Mouse (Mus musculus): ENCODE results near the gene Nr1h4. TPM values are rescaled to one million over a fixed set of nuclear protein-coding genes. Genes with fewer than 3 reads are reported as not detected.
"Not testable (repeated sequence)": the region's sequence is repeated elsewhere in the genome, so short reads cannot be mapped to it uniquely, and the experiment has no call there.

Gene Nr1h4
- polyA plus RNA-seq (2016; fragmentation: Nextera tagmentation; extraction: Ambion mirVana) = not detected in 2 replicates

DNA sequence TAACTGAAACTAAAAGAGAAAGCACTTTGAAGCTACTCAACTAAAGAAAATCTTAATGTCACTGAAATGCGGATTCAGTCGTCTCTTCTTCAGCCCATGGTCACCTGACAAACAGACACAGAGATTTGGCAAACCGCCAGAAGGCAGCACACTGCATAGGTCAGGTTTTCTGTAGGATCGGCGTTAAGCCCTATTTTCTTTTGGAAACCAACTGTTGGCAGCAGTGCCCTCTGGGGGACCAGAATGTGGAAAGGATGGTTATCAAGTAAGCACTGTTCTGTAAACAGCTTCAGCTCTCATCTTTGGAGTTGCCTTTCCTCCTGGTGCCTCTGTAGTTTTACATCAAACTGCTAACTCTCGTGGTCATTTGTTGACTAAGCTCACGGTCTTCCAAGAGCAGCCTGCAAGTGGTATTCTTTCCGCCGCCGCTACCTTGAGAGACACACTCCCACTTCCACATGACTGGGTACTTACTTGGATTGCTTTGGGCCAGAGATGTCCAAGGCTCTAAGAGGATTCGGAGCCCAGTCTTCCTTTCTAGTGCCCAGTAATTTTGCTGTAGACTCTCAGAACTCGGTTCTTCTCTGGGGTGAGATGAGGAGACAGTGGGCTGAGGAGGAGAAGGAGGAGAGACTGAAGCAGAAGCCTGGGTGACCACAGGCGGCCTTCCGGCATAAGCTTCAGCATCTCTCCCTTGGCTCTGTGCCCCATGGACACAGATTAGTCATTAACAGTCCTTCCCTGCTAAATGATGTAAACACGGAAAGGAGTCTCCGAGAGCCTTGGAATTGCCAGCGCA is at the start of gene Nr1h4:
Gene Nr1h4, minus strand, starts transcription at position 657 of the 799 bp plus-strand sequence.
- WGBS = 88% methylated on average over 17 of the region's 17 CpGs
- no peaks in the 10 kb centered on the region for H3K4me1 ChIP-seq
- DNase-seq (ENCODE audit: extremely low spot score, low spot score) = no peak
- H3K9me3 ChIP-seq = no peaks in the 10 kb centered on the region
- no peaks in the 10 kb centered on the region for H3K36me3 ChIP-seq (replicated peaks)
- no peak within 1 kb of the TSS for H3K4me3 ChIP-seq
- no peak within 1 kb of the TSS for H3K27ac ChIP-seq
- H3K27me3 ChIP-seq (ENCODE audit: poor library complexity, severe bottlenecking) = no peaks in the 10 kb centered on the region

DNA sequence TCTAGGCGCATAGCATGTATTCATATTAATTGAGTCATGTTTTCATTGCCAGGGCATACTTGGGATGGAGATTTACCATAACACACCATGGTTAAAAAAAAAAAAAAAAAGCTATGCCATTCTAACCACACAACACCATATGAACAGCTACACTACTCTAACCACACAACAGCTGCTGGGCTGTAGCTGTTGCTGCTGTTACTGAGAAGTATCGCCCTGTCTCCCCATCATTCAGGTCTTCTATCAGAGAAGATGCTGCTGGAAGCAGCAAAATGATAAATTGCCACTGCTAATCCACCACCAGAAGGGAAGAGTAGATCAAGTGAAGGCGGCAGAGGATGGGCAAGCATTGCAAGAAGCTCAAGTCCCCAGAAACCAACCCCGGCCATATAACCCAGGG is 45.4 kb upstream of the Nr1h4 start:
- WGBS = 90% methylated on average over 4 of the region's 4 CpGs
- no peak overlapping the region for H3K4me3 ChIP-seq

DNA sequence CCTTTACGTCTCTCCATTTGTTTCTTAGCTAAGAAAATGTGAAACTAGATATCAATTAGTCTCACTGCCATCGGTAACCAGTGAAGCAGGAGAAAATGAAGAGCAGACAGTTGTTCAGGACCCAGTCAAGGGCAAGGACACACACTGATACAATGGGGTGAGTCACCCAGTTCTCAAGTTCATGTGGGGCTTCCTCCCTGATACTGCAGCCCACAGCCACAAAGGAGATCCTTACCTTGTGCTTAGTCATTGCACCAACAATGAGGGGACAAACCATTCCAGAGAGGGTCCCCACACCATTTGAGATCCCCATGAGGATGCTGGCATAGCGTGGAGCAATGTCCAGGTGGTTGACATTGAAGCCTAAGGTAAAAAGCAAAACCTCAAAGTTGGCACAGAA is 44.3 kb upstream of the Nr1h4 start:
- no peak for DNase-seq (ENCODE audit: extremely low spot score, low spot score)
- Histone ChIP-seq H3K27me3 (ENCODE audit: poor library complexity, severe bottlenecking) (no peaks in the 10 kb centered on the region), H3K27ac (no peak overlapping the region), H3K4me1 (no peaks in the 10 kb centered on the region), H3K9me3 (no peaks in the 10 kb centered on the region), H3K4me3 (no peak overlapping the region), H3K36me3 (replicated peaks) (no peaks in the 10 kb centered on the region)
- WGBS = 84% methylated on average over 3 of the region's 3 CpGs

More for the DNA sequence above, 45.4 kb upstream of the Nr1h4 start:
- Histone ChIP-seq H3K27ac (no peak overlapping the region), H3K9me3 (no peaks in the 10 kb centered on the region), H3K27me3 (ENCODE audit: poor library complexity, severe bottlenecking) (no peaks in the 10 kb centered on the region), H3K4me1 (no peaks in the 10 kb centered on the region), H3K36me3 (replicated peaks) (no peaks in the 10 kb centered on the region)
- no peak for DNase-seq (ENCODE audit: extremely low spot score, low spot score)

DNA sequence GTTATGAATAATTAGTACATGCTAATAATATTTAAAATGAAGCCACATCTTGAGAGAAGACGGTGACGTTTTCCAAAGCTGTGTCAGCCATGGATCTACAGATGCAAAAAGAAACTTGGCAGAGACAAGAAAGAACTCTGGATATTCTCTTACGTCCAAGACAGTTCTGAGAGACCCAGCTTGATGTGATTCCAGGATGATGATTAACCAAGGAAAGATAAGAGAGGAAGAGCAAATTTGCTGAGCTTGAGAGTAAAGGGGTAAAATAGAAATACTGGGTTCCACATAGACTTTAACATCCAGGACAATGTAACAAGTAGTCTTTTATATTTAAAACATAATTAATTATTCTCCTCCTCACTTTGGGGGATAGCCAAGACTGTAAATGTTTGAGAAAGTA is 40.0 kb upstream of the Nr1h4 start:
- WGBS = 93% methylated on average over 3 of the region's 3 CpGs
- no peak overlapping the region for H3K4me3 ChIP-seq
- DNase-seq (ENCODE audit: extremely low spot score, low spot score) = no peak
- no peaks in the 10 kb centered on the region for H3K27me3 ChIP-seq (ENCODE audit: poor library complexity, severe bottlenecking)
- H3K36me3 ChIP-seq (replicated peaks) = no peaks in the 10 kb centered on the region
- H3K27ac ChIP-seq = no peak overlapping the region
- no peaks in the 10 kb centered on the region for H3K9me3 ChIP-seq
- H3K4me1 ChIP-seq = no peaks in the 10 kb centered on the region

DNA sequence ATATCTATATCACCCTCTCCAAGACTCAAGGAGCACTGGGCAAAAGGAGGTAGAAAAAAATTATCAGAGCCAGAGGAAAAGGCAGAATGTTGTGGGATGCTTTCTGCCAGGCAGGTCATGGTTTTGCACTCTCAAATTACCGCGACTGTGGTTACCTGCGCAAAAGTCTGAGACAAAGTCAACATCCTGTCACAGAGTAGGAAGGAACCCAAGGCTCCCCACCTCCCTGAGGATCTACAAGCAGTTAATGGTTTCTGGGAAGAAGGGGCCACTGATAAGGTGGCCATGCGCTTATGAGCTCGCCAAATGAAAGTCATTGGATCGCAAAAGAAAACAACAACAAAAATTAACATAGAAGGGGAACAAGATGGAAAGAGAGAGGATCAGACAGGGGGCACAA is 39.6 kb upstream of the Nr1h4 start:
- Histone ChIP-seq H3K4me1 (no peaks in the 10 kb centered on the region), H3K9me3 (no peaks in the 10 kb centered on the region), H3K36me3 (replicated peaks) (no peaks in the 10 kb centered on the region), H3K27me3 (ENCODE audit: poor library complexity, severe bottlenecking) (no peaks in the 10 kb centered on the region), H3K4me3 (no peak overlapping the region), H3K27ac (no peak overlapping the region)
- no peak for DNase-seq (ENCODE audit: extremely low spot score, low spot score)
- 96% methylated on average over 6 of the region's 6 CpGs for WGBS

DNA sequence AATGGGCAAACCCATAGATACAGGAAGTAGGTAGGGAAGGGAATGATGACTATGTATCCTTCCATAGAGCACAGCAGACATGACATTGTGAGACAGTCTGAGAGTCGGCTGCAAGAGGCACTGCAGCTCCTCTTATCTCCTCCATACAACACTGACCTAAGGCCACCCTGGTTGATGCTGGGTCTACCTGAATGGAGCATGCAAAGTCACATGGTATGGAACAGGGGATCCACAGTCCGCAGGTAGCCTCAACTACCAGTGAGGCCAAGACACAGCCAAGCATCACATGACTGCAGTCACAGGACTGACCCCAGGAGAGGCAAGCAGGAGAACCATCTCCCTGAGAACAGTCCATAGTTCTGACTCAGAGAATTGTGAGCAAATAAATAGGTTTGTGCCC is 34.0 kb upstream of the Nr1h4 start:
- Histone ChIP-seq H3K36me3 (replicated peaks) (no peaks in the 10 kb centered on the region), H3K4me3 (no peak overlapping the region), H3K27me3 (ENCODE audit: poor library complexity, severe bottlenecking) (no peaks in the 10 kb centered on the region), H3K27ac (no peak overlapping the region), H3K4me1 (no peaks in the 10 kb centered on the region), H3K9me3 (no peaks in the 10 kb centered on the region)
- no peak for DNase-seq (ENCODE audit: extremely low spot score, low spot score)
- 92% methylated on average over 2 of the region's 2 CpGs for WGBS

DNA sequence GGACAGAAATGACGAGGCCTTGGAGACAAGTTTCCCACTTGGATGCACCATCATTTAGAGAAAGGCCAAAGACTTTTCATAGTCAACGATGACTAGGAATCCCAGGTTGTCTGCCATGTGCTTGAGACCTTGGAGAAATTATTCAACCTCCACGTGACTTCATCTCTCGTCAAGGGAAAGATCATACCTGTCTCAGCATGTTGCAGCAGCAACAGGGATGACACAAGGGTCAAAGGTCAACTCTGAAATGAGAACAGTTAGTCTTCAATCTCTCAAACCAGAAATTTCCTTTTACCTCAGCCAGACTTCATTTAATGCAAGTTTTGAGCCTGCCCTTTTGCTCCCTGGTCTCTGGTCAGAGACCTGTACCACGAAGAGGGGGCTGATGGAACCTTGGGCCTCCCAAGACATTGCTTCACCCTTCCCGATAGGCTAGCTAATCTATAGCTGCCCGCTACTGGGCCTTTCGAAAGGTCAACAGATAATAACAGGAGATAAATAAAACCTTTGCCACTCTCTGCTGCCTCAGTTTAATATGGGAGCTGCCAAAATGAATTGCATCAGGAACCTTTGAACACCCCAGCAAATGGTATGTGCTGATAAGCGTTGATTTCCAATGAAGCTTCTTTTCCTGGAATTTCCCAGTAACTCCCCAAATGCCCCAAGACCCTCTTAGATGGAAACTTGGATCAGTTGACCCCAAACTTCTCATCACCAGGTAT is 32.1 kb upstream of the Nr1h4 start:
- 91% methylated on average over 9 of the region's 9 CpGs for WGBS

DNA sequence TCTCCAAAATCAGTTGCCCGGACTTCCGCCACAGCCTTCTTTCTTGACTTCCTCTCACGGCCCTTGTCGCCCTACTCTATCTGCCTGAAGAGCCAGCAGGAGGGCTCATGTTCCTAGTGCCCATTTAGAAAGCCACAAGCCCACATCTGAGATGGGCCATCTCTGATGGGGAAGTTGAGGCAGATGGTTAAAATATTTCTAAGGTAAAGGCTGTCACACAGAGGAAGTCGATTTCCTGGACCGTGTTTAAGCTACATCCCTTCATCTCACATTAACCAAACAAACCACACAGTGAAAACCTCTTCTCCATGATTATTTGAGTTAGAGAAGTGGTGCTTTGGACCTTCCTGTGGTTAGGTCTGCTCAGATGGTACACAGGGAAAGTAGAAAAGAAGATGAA is 28.7 kb upstream of the Nr1h4 start:
- H3K36me3 ChIP-seq (replicated peaks) = no peaks in the 10 kb centered on the region
- DNase-seq (ENCODE audit: extremely low spot score, low spot score) = no peak
- H3K4me1 ChIP-seq = no peaks in the 10 kb centered on the region
- no peaks in the 10 kb centered on the region for H3K9me3 ChIP-seq
- no peak overlapping the region for H3K4me3 ChIP-seq
- H3K27ac ChIP-seq = no peak overlapping the region
- WGBS = 94% methylated on average over 6 of the region's 6 CpGs
- H3K27me3 ChIP-seq (ENCODE audit: poor library complexity, severe bottlenecking) = no peaks in the 10 kb centered on the region

More for the DNA sequence above, 32.1 kb upstream of the Nr1h4 start:
- H3K4me1 ChIP-seq = no peaks in the 10 kb centered on the region
- H3K27me3 ChIP-seq (ENCODE audit: poor library complexity, severe bottlenecking) = no peaks in the 10 kb centered on the region
- H3K4me3 ChIP-seq = no peak overlapping the region
- H3K36me3 ChIP-seq (replicated peaks) = no peaks in the 10 kb centered on the region
- no peak for DNase-seq (ENCODE audit: extremely low spot score, low spot score)
- H3K9me3 ChIP-seq = no peaks in the 10 kb centered on the region
- H3K27ac ChIP-seq = no peak overlapping the region

DNA sequence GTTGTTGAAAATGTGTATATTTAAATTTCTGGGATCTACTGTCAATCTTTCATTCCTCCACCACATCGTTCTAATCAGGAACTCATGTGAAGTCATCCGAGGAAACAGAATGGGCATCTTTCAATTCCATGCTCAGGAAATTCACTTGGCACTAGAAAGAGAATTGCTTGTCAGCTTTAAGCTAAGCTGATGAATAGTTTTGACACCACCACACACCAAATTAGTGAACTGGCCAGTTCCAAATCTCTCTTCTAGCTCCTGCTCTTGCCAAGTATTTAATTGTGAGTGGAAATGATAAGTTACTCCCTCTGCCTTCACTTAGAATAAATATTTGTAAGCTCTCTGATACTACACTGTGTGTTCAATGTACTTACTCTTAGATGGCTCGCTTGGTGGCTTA is 26.0 kb upstream of the Nr1h4 start:
- Histone ChIP-seq H3K36me3 (replicated peaks) (no peaks in the 10 kb centered on the region), H3K27me3 (ENCODE audit: poor library complexity, severe bottlenecking) (no peaks in the 10 kb centered on the region), H3K27ac (no peak overlapping the region), H3K4me1 (no peaks in the 10 kb centered on the region), H3K9me3 (no peaks in the 10 kb centered on the region), H3K4me3 (no peak overlapping the region)
- WGBS = 89% methylated on average over 3 of the region's 3 CpGs
- no peak for DNase-seq (ENCODE audit: extremely low spot score, low spot score)

DNA sequence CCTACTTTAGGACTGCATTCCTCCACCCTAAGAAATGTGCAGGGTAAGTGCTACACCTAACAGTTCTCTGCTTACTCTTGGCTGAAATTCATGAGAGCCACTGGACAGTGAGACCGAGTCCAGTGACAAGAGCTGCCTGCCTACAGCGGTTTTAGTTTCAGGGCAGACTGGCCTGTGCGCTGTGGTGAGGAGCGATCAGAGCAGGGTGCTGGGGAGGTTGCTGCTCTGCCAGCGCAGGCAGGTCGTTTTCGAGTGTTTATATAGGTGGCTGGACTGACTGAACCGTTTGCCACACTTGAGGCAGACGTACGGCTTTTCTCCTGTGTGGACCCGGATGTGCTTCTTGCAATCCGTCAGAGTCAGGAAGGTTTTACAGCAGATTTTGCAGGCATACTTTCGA is 21.5 kb upstream of the Nr1h4 start:
- not testable (repeated sequence) for DNase-seq (ENCODE audit: extremely low spot score, low spot score); H3K4me1 ChIP-seq; H3K27me3 ChIP-seq (ENCODE audit: poor library complexity, severe bottlenecking); H3K36me3 ChIP-seq (replicated peaks); H3K4me3 ChIP-seq; H3K9me3 ChIP-seq; H3K27ac ChIP-seq
- 91% methylated on average over 13 of the region's 13 CpGs for WGBS

DNA sequence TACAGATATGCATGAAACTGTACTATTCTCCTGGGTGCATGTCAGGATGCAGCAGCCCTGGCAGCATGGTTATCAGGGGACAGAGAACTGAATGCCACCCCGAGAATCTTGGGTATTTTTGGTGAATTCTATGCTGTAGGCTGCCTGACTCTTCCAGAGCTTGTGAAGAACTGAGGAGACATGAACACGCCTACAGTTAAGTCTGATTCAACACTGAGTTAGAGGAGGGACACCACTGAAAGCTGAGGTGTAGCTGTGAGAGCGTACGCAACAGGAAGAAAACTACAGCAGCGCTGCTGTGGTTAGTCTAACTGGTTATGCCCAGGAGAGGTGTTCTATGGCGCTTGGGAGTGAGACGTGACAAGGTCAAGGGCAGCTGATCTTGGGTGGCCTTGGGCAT is 20.5 kb upstream of the Nr1h4 start:
- H3K36me3 ChIP-seq (replicated peaks); H3K4me1 ChIP-seq; H3K27ac ChIP-seq; H3K4me3 ChIP-seq; H3K27me3 ChIP-seq (ENCODE audit: poor library complexity, severe bottlenecking); DNase-seq (ENCODE audit: extremely low spot score, low spot score); H3K9me3 ChIP-seq: not testable (repeated sequence)
- WGBS = 91% methylated on average over 7 of the region's 7 CpGs

DNA sequence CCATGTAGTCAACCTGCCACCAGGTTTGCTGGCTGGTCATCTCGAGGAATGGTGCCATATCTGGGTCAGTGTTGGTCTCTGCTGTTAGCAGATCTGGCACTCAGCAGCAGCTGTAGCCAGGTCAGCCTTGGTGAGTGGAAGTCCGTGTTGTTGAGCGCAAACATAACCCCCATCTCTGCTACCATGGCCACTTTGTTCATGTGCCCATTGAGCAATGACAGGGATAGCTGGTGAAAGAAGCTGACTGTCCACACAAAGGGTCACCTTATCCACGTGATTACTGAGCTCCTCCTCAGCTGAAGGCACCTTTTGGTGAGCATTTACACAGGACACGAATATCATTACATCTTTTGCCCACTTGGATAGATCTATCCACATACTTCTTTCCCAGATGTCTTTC is 19.6 kb upstream of the Nr1h4 start:
- Histone ChIP-seq H3K9me3 (no peaks in the 10 kb centered on the region), H3K4me1 (no peaks in the 10 kb centered on the region), H3K36me3 (replicated peaks) (no peaks in the 10 kb centered on the region), H3K27ac (no peak overlapping the region), H3K4me3 (no peak overlapping the region), H3K27me3 (ENCODE audit: poor library complexity, severe bottlenecking) (no peaks in the 10 kb centered on the region)
- 82% methylated on average over 5 of the region's 5 CpGs for WGBS
- no peak for DNase-seq (ENCODE audit: extremely low spot score, low spot score)

DNA sequence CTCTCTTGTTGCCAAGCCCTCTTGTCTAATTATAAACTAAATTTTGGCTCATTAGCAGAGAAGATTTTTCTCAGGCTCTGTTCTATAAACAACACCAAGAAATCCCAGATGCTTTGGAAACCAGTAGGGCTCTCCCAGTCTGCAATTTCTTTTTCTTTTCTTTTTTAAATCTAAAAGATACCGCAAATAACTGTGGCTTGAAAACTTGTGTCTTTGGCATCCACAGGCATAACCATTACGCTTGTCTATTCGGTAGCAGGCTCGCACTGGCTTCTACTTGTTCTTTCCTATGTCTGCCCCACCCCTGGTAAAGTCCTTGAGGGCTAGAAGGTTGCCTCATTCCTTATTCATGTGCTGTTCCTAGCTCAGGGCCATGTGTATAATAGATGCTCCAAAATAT is 18.3 kb upstream of the Nr1h4 start:
- H3K9me3 ChIP-seq = no peaks in the 10 kb centered on the region
- H3K27me3 ChIP-seq (ENCODE audit: poor library complexity, severe bottlenecking) = no peaks in the 10 kb centered on the region
- no peaks in the 10 kb centered on the region for H3K36me3 ChIP-seq (replicated peaks)
- WGBS = 92% methylated on average over 4 of the region's 4 CpGs
- no peak overlapping the region for H3K27ac ChIP-seq
- H3K4me1 ChIP-seq = no peaks in the 10 kb centered on the region
- H3K4me3 ChIP-seq = no peak overlapping the region
- DNase-seq (ENCODE audit: extremely low spot score, low spot score) = no peak

Measured in forebrain, embryonic 10.5 days (tissue).